Mouse (Mus musculus) stomach, embryonic 14.5 days (tissue): ENCODE results near the gene Lim2. TPM values are rescaled to one million over a fixed set of nuclear protein-coding genes. Genes with fewer than 3 reads are reported as not detected.

Experiments
- ATAC-seq: fragments of 200-750 bp; cut with Nextera tagmentation; 2 replicates; pipeline ENCODE4 v1.8.0; 2017; ENCODE audit warnings: low read depth, moderate TSS enrichment; ENCODE audit not compliant: insufficient number of reproducible peaks, insufficient read depth, low FRiP score
- H3K27ac ChIP-seq: fragments of 300-500 bp; sonication (generic); 2 replicates; pipeline ENCODE4 v1.5.1; 2014; ENCODE audit warnings: mild to moderate bottlenecking, low read length, moderate library complexity, mixed read lengths
- H3K27me3 ChIP-seq: fragments of 300-500 bp; sonication (generic); 2 replicates; pipeline ENCODE4 v1.6.1; 2014; ENCODE audit warnings: low read length, control low read depth, mixed read lengths; ENCODE audit not compliant: control insufficient read depth, insufficient read depth
- H3K36me3 ChIP-seq: fragments of 300-500 bp; sonication (generic); 2 replicates; pipeline ENCODE4 v1.6.1; 2014; ENCODE audit warnings: mild to moderate bottlenecking, control low read depth, low read length, moderate library complexity, mixed read lengths; ENCODE audit not compliant: control insufficient read depth, insufficient read depth
- H3K4me1 ChIP-seq: fragments of 300-500 bp; sonication (generic); 2 replicates; pipeline ENCODE4 v1.6.1; 2014; ENCODE audit warnings: low read length, control low read depth, mixed read lengths; ENCODE audit not compliant: control insufficient read depth, insufficient read depth
- H3K4me2 ChIP-seq: fragments of 300-500 bp; sonication (generic); replicated peaks from 2 replicates; pipeline ENCODE4 v1.6.1; 2014; ENCODE audit warnings: low read depth, low read length, control low read depth
- H3K4me3 ChIP-seq: fragments of 300-500 bp; sonication (generic); 2 replicates; pipeline ENCODE4 v1.5.1; 2014; ENCODE audit warnings: low read depth, low read length, control low read depth
- H3K9ac ChIP-seq: fragments of 300-500 bp; sonication (generic); replicated peaks from 2 replicates; pipeline ENCODE4 v1.6.1; 2014; ENCODE audit warnings: low read depth, mild to moderate bottlenecking, control low read depth, low read length, moderate library complexity, mixed read lengths
- H3K9me3 ChIP-seq: fragments of 300-500 bp; sonication (generic); 2 replicates; pipeline ENCODE4 v1.6.1; 2016; ENCODE audit warnings: low read depth, low read length, control low read depth; ENCODE audit not compliant: control insufficient read depth
- WGBS: fragments of 180-500 bp; shearing (Covaris S2); extraction: QIAGEN DNeasy Blood & Tissue Kit; methylation state at CpG from one replicate; pipeline ENCODE4 v1.1.7; 2014; 5-methylcytosine and 5-hydroxymethylcytosine counted together
- polyA plus RNA-seq: library from polyadenylated mRNA; unstranded; fragments of >200 nt; fragmentation: Nextera tagmentation; extraction: Ambion mirVana; gene quantifications from 2 replicates; pipeline ENCODE4 v1.2.1, GENCODE M21; 2014

Gene Lim2
- polyA plus RNA-seq, 1 experiment from 2014 or later = not detected

- Histone ChIP-seq H3K36me3 (no peaks in the 10 kb centered on the region), H3K27ac (no peak overlapping the region), H3K4me1 (no peaks in the 10 kb centered on the region), H3K4me2 (no peak overlapping the region), H3K27me3 (no peaks in the 10 kb centered on the region), H3K9me3 (no peaks in the 10 kb centered on the region), H3K9ac (no peak overlapping the region), H3K4me3 (no peak overlapping the region)
- WGBS = 83% methylated on average over 10 of the region's 10 CpGs
- no peak for ATAC-seq
These were observed 10.2 kb upstream of the Lim2 start for GRCm38 (mm10) chr7:43417298-43417697.

GRCm38 (mm10) chr7:43422995-43423617, 4.4 kb upstream of the Lim2 start:
- H3K27me3 ChIP-seq = no peaks in the 10 kb centered on the region
- WGBS = 8% methylated on average over 11 of the region's 11 CpGs

GRCm38 (mm10) chr7:43423991-43424625, 3.4 kb upstream of the Lim2 start:
- no peak overlapping the region for H3K9ac ChIP-seq
- no peak overlapping the region for H3K4me3 ChIP-seq
- ATAC-seq = no peak
- H3K27ac ChIP-seq = no peak overlapping the region
- H3K27me3 ChIP-seq = no peaks in the 10 kb centered on the region
- H3K36me3 ChIP-seq = no peaks in the 10 kb centered on the region
- no peaks in the 10 kb centered on the region for H3K9me3 ChIP-seq
- WGBS = 69% methylated on average over 3 of the region's 3 CpGs
- no peaks in the 10 kb centered on the region for H3K4me1 ChIP-seq
- H3K4me2 ChIP-seq = no peak overlapping the region

More at GRCm38 (mm10) chr7:43422995-43423617, 4.4 kb upstream of the Lim2 start:
- Histone ChIP-seq H3K4me3 (no peak overlapping the region), H3K9me3 (no peaks in the 10 kb centered on the region), H3K27ac (no peak overlapping the region), H3K4me1 (no peaks in the 10 kb centered on the region), H3K9ac (no peak overlapping the region), H3K36me3 (no peaks in the 10 kb centered on the region), H3K4me2 (no peak overlapping the region; the same call in 1 of the 2 replicates)
- ATAC-seq = peak; percentile 78; the same call in 1 of the 2 replicates

- H3K9ac ChIP-seq = no peak overlapping the region
- no peaks in the 10 kb centered on the region for H3K27me3 ChIP-seq
- no peaks in the 10 kb centered on the region for H3K36me3 ChIP-seq
- ATAC-seq = no peak
- 46% methylated on average over 4 of the region's 4 CpGs for whole genome bisulfite sequencing
- no peaks in the 10 kb centered on the region for H3K9me3 ChIP-seq
- H3K4me1 ChIP-seq = no peaks in the 10 kb centered on the region
- no peak overlapping the region for H3K27ac ChIP-seq
- no peak overlapping the region for H3K4me3 ChIP-seq
- H3K4me2 ChIP-seq = no peak overlapping the region
These were observed 2.0 kb downstream of the Lim2 start for GRCm38 (mm10) chr7:43429500-43429899.

DNA sequence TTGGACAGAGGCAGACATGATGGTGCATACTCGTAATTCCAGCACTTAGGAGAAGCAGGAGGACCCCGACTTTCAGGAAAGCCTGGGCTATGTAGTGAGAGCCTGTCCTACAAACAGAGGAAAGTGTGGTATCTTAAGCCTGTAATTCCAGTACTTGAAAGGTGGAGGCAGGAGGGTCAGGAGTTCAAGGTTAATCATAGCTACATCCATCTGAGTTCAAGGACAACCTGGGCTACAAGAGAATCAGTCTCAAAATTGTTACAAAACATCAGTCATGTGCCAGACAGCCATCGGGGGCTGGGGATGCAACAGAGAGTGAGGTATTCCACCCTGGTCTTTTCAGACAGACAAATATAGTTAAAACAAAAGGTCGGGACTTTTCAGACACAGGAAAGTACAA, 5.4 kb downstream of the Lim2 start:
- Histone ChIP-seq H3K36me3 (no peaks in the 10 kb centered on the region), H3K4me1 (no peaks in the 10 kb centered on the region), H3K27ac (no peak overlapping the region), H3K4me3 (no peak overlapping the region), H3K27me3 (no peaks in the 10 kb centered on the region), H3K9me3 (no peaks in the 10 kb centered on the region), H3K4me2 (no peak overlapping the region), H3K9ac (no peak overlapping the region)
- WGBS = 63% methylated on average over 4 of the region's 4 CpGs
- ATAC-seq = no peak

DNA sequence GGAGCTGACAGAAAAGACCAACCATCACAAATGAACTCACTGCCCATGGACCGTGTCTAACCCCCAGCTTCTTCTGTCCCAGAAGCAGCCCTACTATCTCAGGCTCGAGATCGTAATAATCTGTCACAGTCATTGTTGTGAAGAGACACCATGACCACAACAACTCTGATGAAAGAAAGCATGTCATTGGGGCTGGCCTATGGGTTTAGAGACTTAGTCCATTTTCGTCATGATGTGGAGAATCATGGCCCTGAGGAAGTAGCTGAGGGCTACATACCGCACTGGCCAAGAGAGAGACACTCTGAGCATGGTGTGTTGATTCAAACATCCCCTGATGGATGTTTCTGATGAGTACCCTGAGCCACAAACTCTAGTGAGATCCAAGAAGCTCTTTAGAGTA, 7.2 kb downstream of the Lim2 start:
- no peak overlapping the region for H3K4me2 ChIP-seq
- no peak overlapping the region for H3K27ac ChIP-seq
- no peak overlapping the region for H3K4me3 ChIP-seq
- no peak for ATAC-seq
- H3K4me1 ChIP-seq = no peaks in the 10 kb centered on the region
- H3K9ac ChIP-seq = no peak overlapping the region
- WGBS = 86% methylated on average over 5 of the region's 5 CpGs
- no peaks in the 10 kb centered on the region for H3K9me3 ChIP-seq
- no peaks in the 10 kb centered on the region for H3K36me3 ChIP-seq
- H3K27me3 ChIP-seq = no peaks in the 10 kb centered on the region

DNA sequence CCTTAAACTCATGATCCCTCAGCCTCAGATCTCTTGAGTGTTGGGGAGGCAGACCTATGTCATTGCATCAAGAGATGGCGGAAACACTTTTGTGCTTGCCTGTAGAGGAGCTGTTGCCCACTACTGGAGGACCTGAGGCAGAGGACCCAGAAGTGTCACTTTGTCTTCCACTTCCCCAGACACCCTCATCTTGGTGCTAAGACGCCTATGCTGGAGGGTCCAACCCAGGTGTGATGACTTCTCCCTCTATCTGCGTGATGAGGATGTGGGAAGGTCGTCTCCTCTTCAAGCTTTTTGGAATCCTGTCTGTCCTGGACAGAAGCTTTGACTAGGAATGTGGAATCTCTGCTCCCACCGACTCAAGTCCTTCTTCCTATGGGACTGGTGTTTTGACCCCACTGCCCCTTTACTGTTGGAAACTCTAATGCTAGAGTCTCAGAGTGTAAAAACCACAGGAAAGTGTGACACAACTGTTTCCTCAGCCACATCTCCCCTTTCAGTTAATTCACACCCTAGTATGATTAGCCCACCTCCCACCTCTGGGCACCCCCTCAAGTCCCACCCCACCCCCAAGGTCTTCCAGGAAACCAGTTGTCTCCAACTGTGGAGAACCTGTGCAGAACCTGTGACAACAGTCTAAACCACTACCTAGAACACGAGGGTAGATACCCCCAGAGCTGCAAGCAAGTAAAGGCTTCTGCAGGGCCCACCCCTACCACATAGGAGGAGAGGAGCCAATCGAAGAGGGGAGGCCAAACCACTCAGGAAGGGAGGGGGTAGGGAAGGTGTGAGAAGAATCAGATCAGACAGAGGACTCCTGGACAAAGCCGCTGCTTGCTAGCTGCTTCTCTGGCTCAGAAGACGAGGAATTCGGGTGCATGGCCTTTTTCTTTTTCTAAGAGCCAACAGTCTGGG, 9.1 kb downstream of the Lim2 start, which contains the start of gene Nkg7:
Gene Nkg7, plus strand, starts transcription at position 733 of the 915 bp plus-strand sequence.
- H3K36me3 ChIP-seq = no peaks in the 10 kb centered on the region
- no peaks in the 10 kb centered on the region for H3K9me3 ChIP-seq
- 63% methylated on average over 10 of the region's 10 CpGs for WGBS
- H3K4me3 ChIP-seq = no peak within 1 kb of the TSS
- no peaks in the 10 kb centered on the region for H3K4me1 ChIP-seq
- H3K4me2 ChIP-seq = no peak within 1 kb of the TSS
- H3K27me3 ChIP-seq = no peaks in the 10 kb centered on the region
- no peak within 1 kb of the TSS for H3K9ac ChIP-seq
- ATAC-seq = no peak; the same call in 1 of the 2 replicates
- H3K27ac ChIP-seq = no peak within 1 kb of the TSS

DNA sequence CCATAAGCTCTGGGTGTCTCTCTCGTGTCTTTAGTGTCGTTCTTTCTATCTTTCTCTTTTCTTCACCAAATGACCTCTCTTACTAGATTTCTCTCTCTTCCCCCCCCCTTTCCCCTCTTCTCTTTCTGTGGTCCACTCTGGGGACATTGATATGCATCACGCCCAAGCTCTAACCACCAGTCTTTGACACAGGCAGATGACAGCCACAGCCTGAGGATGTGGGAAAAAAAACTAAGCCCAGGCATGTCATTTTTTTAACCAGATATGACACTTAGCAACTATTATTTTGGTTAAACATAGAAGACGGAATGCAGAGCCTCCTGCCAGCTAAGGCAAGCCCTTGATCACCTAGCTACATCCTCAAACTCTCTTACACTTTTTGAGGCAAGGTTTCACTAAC, 11.1 kb downstream of the Lim2 start:
- Histone ChIP-seq H3K9ac (no peak overlapping the region), H3K36me3 (no peaks in the 10 kb centered on the region), H3K27ac (no peak overlapping the region), H3K27me3 (no peaks in the 10 kb centered on the region), H3K4me1 (peaks cover 5% of the 10 kb centered on the region), H3K4me2 (no peak overlapping the region), H3K4me3 (no peak overlapping the region), H3K9me3 (no peaks in the 10 kb centered on the region)
- 79% methylated on average over 4 of the region's 4 CpGs for WGBS
- ATAC-seq = no peak
